Mouse (Mus musculus) cerebral cortex, adult 2 months (tissue): ENCODE measurements around the gene Erg.

ENCODE experiments used
- WGBS: fragments of 180-500 bp; shearing (Covaris S2); methylation state at CpG from one replicate; pipeline ENCODE4 v1.1.7; 2018; 5-methylcytosine and 5-hydroxymethylcytosine counted together

Gene Erg

DNA sequence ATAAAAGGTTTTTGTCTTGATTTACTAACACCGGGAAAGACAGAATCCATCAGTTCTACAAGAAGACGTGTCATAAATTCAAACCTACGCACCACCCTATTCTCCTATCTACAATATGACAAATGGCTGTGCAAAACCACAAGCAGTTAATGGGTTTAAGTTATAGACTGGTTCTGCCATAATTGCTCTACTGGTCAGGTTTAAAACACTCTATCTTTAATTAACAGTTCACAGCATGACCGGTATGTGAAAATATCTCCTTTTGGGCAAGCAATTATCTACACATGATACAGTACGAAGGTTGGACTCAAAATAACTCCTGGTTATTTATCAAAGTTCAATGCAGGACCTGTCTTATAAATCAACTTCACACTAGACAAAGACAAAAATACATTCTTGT is 107.8 kb downstream of the Erg start:
- WGBS = 93% methylated on average over 5 of the region's 5 CpGs

DNA sequence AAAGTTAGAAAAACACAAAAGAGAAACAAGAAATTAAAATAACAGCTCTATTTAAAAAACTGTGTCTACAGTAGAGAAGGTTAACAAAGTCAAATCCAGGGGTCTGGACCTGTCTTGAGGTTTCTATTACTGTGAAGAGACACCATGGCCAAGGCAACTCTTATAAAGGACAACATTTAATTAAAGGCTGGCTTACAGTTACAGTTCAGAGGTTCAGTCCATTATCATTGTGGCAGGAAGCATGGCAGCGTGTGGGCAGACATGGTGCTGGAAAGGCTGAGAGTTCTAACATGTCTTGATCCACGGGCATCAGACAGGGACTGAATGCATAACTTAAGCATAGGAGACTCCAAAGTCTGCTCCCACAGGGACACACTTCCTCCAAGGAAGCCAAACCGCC is 111.4 kb downstream of the Erg start:
- 94% methylated on average over 3 of the region's 3 CpGs for WGBS

DNA sequence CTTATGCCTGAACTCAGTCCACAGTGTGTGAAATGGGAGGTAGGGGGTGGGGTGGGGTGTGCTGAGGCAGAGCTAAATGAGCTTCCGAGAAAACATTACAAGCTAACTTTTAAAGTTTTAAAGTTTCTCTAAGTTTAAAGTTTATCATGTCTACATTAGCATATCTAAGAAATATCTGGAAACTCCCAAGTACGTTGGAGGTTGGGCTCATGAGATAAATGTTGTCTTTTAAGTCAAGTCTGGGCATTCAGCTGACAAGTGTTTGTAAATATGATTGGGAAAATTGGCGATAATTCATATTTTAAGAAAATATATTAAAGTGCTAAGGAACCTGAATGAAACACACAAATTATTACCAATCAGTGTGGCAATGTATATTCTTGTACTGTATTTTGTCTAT is 112.4 kb downstream of the Erg start:
- WGBS = 95% methylated on average over 3 of the region's 3 CpGs

DNA sequence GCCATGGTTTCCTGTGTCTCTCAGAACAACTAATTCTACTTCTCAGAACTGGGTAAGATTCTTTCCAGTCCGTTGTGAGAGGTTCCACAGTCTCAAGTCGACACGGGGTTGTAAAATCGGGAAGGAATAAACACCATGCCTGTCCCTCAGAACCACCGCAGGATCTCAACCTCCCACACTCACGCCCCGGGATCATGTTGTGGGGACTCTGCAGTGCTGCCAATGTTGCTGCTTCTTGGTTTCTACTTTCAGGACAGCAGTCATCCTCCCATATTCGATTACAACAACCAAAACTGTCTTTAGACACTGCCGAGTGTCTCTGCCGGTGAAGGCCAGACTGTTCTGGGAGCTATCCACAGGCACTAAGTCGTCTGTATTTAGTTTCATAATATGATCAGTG is 113.6 kb downstream of the Erg start:
- WGBS = 85% methylated on average over 11 of the region's 11 CpGs

DNA sequence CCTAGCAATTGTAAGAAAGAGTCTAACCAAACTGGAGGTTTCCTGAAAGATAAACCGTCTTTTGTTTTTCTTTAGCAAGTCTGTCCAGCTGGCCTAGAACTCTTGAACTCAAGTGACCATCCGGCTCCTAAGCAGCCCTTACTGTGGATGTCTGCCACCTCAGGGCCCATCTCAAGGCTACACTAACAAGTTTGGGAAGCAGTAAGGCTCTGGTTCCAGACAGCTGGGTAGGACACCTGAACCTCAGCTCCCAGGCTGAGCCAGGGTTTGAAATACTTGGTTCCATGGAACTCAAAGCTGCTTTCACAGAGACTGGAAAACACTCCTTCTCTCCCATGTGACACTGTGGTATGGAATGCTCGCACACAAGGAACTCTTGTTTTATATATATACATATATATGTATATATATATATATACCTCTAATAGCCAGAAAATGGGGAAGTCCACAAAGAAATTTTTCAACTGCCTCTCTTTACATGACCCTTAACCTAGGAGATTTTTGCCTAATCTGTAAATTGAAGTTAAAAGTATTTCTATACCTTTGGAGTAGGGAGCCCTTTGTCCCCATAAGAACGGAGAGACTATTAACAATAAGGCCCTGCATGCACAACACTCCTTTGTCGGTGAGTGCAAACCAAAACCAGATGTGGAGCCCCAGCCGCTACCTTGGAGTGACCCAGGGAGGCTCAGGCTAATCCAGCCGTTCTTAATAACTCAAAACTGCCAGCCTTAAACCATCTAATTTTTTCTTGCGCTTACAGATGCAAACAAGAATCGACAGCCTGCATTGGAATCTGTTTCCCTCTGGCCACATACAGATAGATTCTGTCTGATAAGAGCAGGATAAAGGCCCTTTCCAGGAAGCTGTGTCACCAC is 116.9 kb downstream of the Erg start:
- 81% methylated on average over 9 of the region's 9 CpGs for WGBS

DNA sequence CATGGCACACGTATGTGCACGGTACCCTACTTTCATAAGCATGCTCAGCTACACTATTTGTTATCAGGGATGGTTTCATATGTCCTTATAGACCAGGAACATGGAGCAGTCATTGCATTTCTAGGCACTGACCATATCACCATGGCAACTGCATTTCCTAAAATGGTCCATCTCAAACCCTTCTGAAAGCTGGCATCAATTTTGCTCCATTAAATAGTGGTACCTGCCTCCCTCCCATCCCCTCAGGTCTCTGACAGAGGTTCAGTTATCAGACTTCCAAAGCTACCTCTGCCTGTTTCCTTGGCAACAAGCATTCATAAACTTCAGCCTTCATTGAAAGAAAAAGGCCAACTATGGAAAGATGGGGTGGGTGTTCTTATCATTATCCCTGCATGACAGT is 118.5 kb downstream of the Erg start:
- WGBS = 94% methylated on average over 2 of the region's 2 CpGs

DNA sequence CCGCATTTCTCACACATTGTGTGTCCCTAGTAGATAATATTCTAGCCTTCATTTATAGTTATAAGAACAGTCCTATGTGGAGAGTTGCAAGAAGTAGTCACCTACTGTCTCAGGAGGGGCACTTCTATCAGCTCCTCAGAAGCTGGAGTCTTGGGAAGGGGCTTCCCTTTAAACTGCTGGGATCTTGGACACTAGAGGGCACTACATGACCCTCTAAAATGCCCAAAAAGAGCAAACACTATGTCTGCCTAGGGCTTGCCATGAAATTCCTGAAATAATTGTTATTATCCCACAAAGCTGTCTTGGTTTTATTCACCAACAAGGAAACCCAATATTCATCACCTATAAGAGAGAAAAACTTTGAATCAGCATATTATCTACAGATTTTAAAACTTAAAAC is 119.8 kb downstream of the Erg start:
- 87% methylated on average over 1 of the region's 1 CpGs for WGBS

DNA sequence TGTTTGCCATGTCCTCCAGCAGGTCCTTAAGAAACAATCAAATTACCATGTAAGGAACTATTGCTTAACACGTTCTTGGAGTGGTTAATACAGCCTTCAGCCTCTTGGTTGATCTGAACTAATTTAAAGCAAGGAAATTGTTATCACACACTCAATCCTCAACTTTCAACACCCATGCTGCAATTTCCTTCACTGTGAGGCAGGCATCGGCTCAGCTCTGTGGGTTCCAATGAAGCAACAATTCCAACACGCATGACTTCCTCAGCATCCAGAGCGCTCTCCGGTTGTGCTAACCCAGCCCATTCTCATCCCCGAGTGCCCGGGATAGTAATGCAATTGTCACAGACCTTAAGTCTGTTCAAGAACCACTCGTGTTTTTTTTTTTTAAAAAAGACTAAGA is 121.8 kb downstream of the Erg start:
- 68% methylated on average over 8 of the region's 8 CpGs for WGBS

DNA sequence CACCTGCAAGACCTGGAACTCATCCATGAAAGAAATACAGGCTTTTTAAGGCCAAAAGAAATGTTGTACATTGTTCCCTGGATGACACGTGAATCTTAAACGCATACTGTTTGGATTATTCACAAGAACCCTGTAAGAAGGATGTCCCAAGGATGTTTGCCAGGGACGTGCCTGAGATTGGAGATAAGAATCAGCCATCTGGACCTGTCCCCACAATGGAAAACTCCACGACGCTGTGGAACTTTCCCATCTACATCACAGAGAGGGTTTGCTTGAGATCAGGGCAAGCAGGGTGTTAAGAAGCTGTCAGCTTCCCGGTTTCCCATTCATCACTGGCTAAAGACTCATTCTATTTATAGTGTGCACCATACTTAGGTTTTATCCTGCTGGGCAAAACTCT is 122.6 kb downstream of the Erg start:
- 33% methylated on average over 6 of the region's 6 CpGs for WGBS

DNA sequence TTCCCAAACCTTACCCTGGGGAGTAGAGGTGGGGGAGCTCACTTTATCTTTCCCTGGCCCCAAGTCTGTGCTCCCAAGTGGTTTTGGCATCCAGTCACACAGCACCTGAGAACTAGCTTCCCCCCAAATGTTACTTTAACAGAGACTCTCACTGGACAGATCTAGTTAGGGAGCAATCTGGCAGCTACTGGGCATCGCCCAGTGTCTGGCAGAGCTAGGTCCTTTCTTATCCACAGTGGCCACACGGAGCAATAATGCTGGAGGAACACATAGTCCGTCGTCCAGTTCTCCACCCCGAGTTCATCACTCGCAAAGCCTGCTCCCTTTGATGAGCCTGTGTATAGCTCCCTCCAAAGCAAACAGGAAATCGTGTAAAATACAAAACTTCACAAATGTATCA is 124.5 kb downstream of the Erg start:
- WGBS = 81% methylated on average over 7 of the region's 7 CpGs

DNA sequence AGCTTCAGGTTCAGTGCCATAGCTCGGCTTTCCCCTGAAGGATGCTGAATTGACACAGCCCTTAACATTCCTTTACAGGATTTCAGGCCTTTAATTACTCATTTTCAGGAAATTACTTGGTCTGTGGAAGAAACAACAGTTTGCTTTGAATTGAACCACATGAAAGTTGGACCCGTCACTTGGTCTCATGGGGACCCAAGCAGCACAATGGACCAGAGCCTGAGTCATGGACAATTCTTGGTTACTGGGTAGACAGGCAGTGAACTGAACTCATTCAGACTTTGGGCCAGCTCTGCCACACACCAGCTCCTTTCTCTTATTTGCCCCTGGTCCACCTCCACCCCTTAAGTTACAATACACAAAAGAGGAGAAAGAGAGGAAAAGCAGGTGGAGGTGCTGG is 126.1 kb downstream of the Erg start:
- WGBS = 78% methylated on average over 2 of the region's 2 CpGs

DNA sequence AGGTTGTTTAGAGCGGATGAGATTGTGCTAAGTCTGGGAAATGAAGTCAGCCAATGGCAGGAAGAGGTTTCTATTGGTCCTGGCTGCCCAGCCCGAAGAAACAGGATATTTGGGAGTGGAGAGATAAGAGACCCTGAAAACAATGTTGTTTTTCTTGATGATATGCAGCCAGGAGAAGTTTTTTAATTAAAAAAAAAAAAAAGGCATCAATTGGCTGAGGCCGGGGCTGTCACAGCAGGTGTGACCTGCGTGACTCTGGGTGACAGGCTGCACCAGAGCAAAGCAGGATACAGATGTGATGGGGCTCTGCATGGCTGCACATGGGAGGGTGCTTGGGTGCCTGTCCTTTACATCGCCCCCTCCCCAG is 127.1 kb downstream of the Erg start:
- WGBS = 85% methylated on average over 5 of the region's 5 CpGs

DNA sequence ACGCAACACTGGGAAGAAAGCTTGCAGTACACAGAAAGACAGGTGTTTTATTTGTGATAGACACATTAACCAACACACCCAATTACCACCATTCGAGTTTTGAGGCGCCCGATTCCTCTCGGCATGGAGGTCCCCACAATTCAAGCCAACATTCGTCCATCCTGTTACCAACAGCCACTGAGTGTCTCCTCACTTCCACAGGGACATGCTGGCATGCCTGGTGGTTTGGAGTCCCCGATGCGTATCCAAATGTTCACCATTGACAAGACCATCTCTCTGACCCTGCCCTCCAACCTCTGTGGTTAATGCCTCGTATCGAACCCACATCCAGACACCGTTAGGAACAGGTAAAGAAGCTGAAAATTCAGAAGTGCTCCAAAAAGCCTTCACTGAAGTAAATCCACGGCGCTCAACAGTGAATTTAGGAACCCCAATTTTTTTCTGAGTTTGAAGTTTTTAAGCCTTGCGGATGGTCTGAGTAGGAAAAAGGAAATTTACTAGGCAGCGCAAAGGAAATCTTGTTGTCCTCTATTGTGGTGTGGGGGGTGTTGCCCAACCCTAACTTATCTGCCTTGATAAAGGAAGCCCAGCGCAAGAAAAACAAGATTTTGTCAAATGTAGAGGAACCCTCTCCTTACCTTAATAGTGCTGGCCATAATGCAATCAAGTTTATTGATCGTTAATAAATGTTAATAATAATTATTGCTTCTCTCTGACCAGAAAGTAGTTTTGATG is 127.6 kb downstream of the Erg start:
- WGBS = 79% methylated on average over 17 of the region's 17 CpGs

DNA sequence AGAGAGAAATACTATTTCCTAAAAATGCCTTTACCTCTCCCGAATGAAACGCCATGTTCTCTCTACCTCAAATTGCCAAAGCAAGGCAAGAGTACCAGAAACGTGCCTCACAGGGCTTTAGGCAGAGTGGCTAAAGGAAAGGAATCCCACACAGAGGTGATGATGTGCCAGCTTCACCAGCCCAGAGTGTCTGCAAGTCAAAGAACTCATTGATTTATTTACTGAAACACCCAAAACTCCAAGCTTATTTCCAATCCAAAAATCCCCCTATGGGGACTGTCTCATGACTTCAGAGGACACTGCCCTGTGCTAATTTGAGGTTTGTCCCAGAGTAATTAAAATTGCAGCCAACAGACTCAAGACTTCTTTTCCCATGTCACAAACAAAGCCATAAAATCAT is 129.4 kb downstream of the Erg start:
- WGBS = 73% methylated on average over 3 of the region's 3 CpGs

DNA sequence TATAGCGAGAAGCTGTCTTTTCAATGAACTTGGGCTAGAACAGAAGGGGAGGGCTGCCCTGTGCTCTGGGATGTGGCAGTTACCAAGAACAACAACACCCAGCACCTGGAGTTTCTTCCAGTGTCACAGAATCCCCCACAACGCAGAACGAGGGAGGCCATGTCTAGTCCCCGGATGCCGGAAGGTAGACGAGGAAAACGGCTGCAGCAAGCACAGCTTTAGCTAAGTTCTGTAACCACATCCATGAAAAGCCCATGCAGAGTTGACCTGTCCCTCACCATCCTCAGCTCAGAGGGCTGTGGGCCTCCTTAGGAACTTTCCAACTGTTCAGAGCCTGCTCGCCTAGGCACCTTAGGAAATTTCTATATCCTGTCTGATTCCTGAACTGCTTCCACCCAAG is 130.5 kb downstream of the Erg start:
- 86% methylated on average over 8 of the region's 8 CpGs for WGBS

DNA sequence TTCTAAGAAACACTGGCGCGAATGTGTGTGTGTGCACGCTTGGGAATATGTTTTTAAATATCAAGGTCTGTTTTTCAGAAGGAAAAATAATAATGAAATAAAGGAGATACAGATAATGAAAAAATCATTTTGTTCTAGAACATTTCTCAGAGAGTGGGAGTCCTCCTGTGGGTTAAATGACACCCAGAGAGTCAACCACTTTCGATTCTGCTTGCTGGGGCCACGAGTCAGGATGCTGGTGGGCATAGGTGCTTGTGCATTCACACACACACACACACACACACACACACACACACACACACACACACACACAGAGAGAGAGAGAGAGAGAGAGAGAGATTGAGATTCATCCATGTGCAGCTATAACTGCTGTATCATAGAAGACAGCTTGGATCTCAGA is 130.9 kb downstream of the Erg start:
- 88% methylated on average over 5 of the region's 5 CpGs for WGBS

DNA sequence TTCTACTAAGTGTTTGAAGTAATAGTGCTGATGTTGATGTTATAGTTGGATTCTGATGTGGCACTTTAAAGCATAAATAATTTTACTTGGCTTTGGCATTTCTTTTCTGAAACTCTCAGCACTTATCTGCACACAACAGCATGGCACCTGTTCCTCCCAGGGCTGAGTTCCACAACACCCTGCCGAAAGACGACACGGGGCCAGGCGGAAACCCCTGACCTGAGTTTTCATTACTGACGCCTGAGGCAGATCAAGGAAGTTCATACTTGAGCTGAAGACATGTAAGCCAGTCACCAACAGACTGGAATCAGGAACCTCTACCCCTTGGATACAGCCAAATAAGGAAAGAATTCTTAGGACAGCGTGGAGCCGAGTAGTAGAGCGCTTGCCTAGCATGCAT is 134.0 kb downstream of the Erg start:
- WGBS = 88% methylated on average over 8 of the region's 8 CpGs

DNA sequence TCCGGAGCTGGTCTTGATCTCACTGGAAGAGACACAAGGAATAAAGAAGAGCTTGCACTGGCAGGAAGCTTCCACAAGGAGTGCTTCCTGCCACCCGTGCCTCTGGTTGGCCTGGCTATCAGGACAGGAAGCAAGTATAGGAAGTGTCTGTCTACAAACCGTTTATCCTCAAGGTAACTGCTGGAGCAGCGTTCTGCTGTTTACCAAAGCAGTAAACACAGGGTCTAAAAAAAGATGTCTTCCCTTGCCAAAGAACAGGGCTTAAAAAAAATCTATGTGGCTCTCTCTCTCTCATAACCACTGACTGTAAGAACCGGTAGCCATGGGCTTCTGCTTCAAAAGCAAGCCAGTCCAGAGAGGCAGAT is 137.1 kb downstream of the Erg start:
- 48% methylated on average over 5 of the region's 5 CpGs for WGBS

DNA sequence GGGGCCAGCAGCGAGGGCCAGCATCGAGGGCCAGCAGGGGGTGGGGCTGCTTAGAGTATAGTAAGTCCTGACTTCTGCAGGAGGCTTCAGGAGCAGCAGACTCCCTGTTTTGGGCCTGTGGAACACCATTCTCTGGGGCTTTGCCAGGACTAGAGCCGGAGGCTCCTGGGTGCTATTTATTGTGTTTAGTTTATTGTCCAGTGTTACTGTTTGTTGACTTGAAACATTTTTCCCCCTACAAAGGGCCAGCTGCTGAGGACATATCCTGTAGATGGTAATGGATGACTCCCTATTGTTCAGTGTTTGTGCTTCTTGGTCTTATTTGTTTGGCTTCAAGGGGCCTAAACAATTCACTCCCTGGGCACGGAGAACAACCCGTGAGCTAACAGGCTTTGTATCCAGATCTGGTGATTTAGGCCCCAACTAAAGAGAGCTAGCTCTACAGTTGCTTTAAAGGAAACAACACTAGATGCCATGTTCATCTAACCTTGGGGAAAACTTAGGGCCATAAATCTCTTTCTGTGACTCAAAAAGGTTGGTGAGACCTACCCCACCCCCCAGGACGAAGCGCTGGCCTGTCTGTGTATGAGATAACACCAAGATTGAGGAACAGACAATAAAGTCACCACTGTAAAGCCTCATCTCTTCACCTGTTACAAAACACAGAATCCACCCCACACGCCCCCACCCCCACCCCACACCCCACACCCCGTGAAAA is 137.6 kb downstream of the Erg start:
- 64% methylated on average over 9 of the region's 9 CpGs for WGBS

DNA sequence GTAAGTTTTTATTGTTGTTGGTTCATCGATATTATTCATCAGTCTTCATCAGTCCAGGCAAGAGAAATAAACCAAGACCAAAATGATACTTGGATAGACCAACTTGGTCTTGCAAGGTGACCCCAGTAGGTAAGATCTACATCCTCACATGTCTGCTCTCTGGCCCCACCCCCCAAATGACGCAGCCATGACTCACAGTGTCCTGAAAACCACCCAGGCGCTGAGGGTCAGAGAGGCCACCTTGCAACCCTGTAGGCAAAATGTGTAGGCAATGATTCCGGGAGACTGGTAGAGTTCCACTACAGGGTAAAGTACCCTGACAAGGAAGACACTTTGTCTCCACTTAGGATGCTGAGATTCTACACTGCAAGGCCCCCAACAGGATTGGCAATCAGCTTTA is 138.5 kb downstream of the Erg start:
- 80% methylated on average over 4 of the region's 4 CpGs for WGBS

DNA sequence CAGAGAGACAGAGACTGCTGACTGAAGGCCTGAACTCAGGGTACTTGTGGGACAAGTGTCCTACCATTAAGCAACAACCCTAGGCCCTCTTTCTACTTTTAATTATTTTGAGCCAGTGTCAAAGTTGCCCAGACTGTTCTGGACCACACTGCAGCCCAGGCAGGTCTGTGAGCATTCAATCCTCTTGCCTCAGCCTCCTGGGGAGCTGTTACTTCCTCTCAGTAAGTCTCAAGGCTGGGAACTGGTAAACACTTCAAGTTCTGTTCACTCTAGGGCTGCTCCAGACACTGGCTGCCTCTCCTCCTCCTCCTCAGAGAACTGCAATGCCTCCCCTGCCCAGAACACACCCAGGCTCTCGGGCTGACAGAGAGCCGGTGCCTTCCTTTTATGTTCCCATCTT is 140.0 kb downstream of the Erg start:
- 68% methylated on average over 2 of the region's 2 CpGs for WGBS

DNA sequence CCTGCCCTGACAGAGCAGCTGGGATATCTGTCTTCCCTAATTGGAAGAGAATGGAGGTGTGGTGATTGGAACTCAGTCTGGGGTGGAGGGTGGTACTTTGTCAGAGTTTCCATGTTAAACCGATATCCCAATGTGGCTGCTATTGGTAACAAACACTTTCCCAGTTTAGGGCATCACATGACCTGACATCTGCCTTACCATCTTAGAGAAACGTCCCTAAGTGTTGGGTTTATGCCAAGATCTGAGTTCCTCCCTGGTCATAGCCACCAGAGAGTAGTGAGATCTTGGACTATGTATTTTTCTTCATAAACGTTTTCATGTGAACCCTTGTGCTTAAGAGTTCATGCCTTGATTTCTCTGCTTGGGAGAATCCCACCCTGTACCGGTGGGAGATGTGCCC is 144.4 kb downstream of the Erg start:
- 61% methylated on average over 4 of the region's 4 CpGs for WGBS

DNA sequence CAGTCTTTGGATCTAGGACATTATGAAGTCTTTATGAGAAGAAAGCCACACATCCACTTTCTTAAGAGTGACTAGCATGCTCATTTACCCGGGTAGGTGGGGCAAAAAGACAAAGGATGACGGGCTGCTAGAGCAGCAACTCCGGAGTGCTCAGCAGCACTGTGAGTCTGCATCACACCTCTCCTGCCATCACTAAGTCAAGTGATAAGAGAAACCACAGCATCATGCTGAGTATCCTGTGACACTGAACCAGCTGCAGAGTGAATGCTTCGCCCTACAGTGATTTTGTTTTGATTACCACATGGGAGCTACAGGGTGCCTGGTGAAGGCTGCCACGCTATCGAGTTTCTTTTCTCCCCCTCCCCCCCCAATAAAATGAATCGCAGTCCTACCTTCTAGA is 145.2 kb downstream of the Erg start:
- 72% methylated on average over 7 of the region's 7 CpGs for WGBS
